Mouse (Mus musculus): ENCODE results near the gene Rbmxl1. TPM values are rescaled to one million over a fixed set of nuclear protein-coding genes. Genes with fewer than 3 reads are reported as not detected.
"Not testable (repeated sequence)": the region's sequence is repeated elsewhere in the genome, so short reads cannot be mapped to it uniquely, and the experiment has no call there.

Gene Rbmxl1
- total RNA-seq (2014; fragmentation: Nextera tagmentation) = 189 and 203 TPM in 2 replicates
- total RNA-seq (2017) = 144 and 157 TPM in 2 replicates
- 140 and 181 TPM in 2 replicates for polyA plus RNA-seq (2012)

DNA sequence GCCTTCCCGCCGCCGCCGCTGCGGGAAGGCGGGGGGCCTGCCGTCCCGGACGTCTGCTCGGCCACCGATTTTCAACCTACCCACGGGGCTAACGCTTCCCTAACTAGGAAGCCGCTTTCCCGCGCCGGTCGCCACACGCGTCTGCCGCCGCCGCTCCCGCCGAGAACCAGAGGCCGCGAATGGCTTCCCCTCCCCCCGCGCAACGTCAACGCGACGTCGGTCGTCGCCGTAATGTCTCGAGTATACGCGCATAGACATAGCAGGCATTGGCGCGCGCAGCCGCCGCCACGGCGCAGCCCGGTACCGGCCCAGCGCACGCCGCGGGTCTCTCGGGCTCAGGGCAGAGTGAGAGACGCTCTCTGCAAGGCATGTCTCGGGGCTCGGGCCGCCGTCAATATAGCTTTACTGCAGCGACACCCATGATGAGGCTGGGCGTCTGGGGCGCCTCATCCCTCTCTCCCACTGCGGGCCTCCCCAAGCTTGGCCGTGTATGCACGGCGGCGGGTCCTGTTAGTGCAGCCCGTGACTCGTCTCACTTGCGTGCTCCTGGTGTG lies at the start of gene Rbmxl1:
TSS of gene Rbmxl1 (minus strand) at position 180 of the 554 bp plus-strand sequence.
- no peak for TF ChIP-seq GATA2 (IDR thresholded peaks at IDR 0.05; ENCODE audit: borderline replicate concordance, low read depth, low read length)
- TF ChIP-seq POLR2AphosphoS5 (IDR thresholded peaks at IDR 0.05; ENCODE audit: insufficient replicate concordance, low read depth, low read length) = no peak
- TF ChIP-seq TAL1 (conservative IDR thresholded peaks at IDR 0.05; ENCODE audit: low read depth, low read length) = no peak
- TF ChIP-seq GATA1 (IDR thresholded peaks at IDR 0.05; ENCODE audit: borderline replicate concordance, low read length) = no peak
- TF ChIP-seq CTCF (IDR thresholded peaks at IDR 0.05; ENCODE audit: low read depth, low read length) = no peak
- no peaks in the 10 kb centered on the region for H3K9me3 ChIP-seq (replicated peaks)
- peak; percentile 75 for DNase-seq (ENCODE audit: low spot score)
- peak within 1 kb of the TSS; percentile 96 for H3K4me3 ChIP-seq (ENCODE audit: low read depth, low read length)
- 0 out of 2 replicates have a peak, but pooled peaks have one; percentile 17 for ATAC-seq (ENCODE audit: extremely low read depth, insufficient number of reproducible peaks, low FRiP score, poor library complexity, severe bottlenecking)
- peaks cover 35% of the 10 kb centered on the region for H3K36me3 ChIP-seq (replicated peaks)
- no peaks in the 10 kb centered on the region for H3K27me3 ChIP-seq (ENCODE audit: insufficient read depth, low read length)
- peaks cover 30% of the 10 kb centered on the region for H3K4me1 ChIP-seq (ENCODE audit: insufficient read depth, low read depth, low read length)

DNA sequence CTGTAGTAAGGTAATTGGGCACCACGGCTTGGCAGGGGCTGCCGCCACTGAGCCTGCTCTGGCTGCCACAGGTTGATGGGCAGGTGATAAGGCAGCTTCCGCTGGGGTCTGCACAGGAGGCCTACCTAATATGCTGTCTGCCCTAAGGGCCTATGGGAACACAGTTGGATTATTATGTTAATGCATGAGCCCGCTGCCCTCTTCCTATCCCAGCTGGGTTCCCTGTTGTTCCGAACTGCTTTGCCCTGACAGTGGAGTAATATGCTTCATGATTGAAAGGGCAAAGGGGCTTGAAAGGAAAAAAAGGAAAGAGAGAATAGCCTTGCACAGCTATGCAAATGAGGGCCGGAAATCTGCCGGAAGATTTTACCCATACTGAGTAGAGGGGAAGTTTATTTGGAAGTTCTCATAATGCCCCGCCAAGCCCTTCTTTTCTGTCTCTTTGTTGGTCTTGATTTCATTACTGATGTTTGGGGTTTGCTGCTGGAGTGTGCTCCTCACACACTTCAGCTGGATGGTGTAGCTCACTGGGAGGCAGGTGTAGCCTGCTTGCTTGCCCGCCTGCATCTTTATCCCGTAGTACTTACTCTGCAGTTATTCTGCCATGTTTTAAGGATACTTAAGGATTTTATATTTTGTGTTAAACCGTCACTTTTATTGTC lies 48.2 kb upstream of the Rbmxl1 start:
- TF ChIP-seq POLR2AphosphoS5 (IDR thresholded peaks at IDR 0.05; ENCODE audit: insufficient replicate concordance, low read depth, low read length) (no peak), CTCF (IDR thresholded peaks at IDR 0.05; ENCODE audit: low read depth, low read length) (no peak), GATA2 (IDR thresholded peaks at IDR 0.05; ENCODE audit: borderline replicate concordance, low read depth, low read length) (no peak), GATA1 (IDR thresholded peaks at IDR 0.05; ENCODE audit: borderline replicate concordance, low read length) (no peak), TAL1 (conservative IDR thresholded peaks at IDR 0.05; ENCODE audit: low read depth, low read length) (no peak)
- Histone ChIP-seq H3K27me3 (ENCODE audit: insufficient read depth, low read length) (no peaks in the 10 kb centered on the region), H3K9me3 (replicated peaks) (peaks cover 3% of the 10 kb centered on the region), H3K36me3 (replicated peaks) (peaks cover 66% of the 10 kb centered on the region), H3K4me3 (ENCODE audit: low read depth, low read length) (no peak overlapping the region), H3K4me1 (ENCODE audit: insufficient read depth, low read depth, low read length) (no peaks in the 10 kb centered on the region)
- DNase-seq (ENCODE audit: low spot score) (no peak), ATAC-seq (ENCODE audit: extremely low read depth, insufficient number of reproducible peaks, low FRiP score, poor library complexity, severe bottlenecking) (no peak)

DNA sequence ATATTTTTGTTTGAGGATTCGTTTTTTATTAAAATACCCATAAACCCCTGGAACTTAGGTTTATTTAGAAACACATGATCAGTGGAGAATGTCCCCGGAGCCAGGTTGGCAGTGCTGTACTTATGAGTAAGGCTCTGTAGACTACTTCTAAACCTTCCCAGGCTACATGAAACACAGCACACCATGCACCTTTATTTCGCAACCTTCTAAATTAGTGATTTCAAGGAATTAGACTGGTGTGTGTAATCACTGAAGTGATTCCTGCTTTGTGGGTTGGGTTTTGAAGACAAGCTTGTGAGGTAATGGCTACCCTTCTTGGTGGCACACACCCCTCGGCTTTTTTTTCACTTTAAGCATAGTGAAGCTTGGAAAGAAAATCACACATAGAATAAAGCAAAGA lies 47.1 kb upstream of the Rbmxl1 start:
- Histone ChIP-seq H3K36me3 (replicated peaks) (peaks cover 66% of the 10 kb centered on the region), H3K4me1 (ENCODE audit: insufficient read depth, low read depth, low read length) (no peaks in the 10 kb centered on the region), H3K9me3 (replicated peaks) (no peaks in the 10 kb centered on the region), H3K4me3 (ENCODE audit: low read depth, low read length) (no peak overlapping the region), H3K27me3 (ENCODE audit: insufficient read depth, low read length) (no peaks in the 10 kb centered on the region)
- DNase-seq (ENCODE audit: low spot score) (no peak), ATAC-seq (ENCODE audit: extremely low read depth, insufficient number of reproducible peaks, low FRiP score, poor library complexity, severe bottlenecking) (no peak)
- no peak for TF ChIP-seq GATA2 (IDR thresholded peaks at IDR 0.05; ENCODE audit: borderline replicate concordance, low read depth, low read length)
- no peak for TF ChIP-seq GATA1 (IDR thresholded peaks at IDR 0.05; ENCODE audit: borderline replicate concordance, low read length)
- no peak for TF ChIP-seq CTCF (IDR thresholded peaks at IDR 0.05; ENCODE audit: low read depth, low read length)
- no peak for TF ChIP-seq TAL1 (conservative IDR thresholded peaks at IDR 0.05; ENCODE audit: low read depth, low read length)
- TF ChIP-seq POLR2AphosphoS5 (IDR thresholded peaks at IDR 0.05; ENCODE audit: insufficient replicate concordance, low read depth, low read length) = no peak

DNA sequence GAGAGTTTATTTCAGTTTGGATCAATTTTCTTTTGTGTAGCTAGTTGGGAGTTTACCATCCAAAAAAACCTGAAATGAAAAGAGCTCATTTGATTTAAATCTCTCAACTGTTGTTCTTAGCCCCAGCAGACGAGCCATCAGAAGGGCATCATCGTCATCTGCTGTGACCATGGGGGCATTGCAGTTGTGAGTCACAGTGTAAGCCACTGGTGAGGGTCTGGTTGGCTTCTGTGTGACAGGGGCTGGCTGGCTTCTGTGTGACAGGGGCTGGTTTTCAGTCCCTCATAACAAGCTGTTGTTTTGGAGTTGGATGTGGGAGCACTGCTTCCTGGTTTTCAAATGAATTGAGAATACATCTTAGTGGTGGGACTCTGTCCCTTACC lies 42.0 kb upstream of the Rbmxl1 start:
- no peak for TF ChIP-seq CTCF (IDR thresholded peaks at IDR 0.05; ENCODE audit: low read depth, low read length)
- TF ChIP-seq TAL1 (conservative IDR thresholded peaks at IDR 0.05; ENCODE audit: low read depth, low read length) = no peak
- no peak for TF ChIP-seq POLR2AphosphoS5 (IDR thresholded peaks at IDR 0.05; ENCODE audit: insufficient replicate concordance, low read depth, low read length)
- no peak for TF ChIP-seq GATA1 (IDR thresholded peaks at IDR 0.05; ENCODE audit: borderline replicate concordance, low read length)
- TF ChIP-seq GATA2 (IDR thresholded peaks at IDR 0.05; ENCODE audit: borderline replicate concordance, low read depth, low read length) = no peak
- no peak for DNase-seq (ENCODE audit: low spot score)
- Histone ChIP-seq H3K4me1 (ENCODE audit: insufficient read depth, low read depth, low read length) (no peaks in the 10 kb centered on the region), H3K9me3 (replicated peaks) (no peaks in the 10 kb centered on the region), H3K27me3 (ENCODE audit: insufficient read depth, low read length) (no peaks in the 10 kb centered on the region), H3K4me3 (ENCODE audit: low read depth, low read length) (no peak overlapping the region), H3K36me3 (replicated peaks) (peaks cover 55% of the 10 kb centered on the region)
- ATAC-seq (ENCODE audit: extremely low read depth, insufficient number of reproducible peaks, low FRiP score, poor library complexity, severe bottlenecking) = no peak

DNA sequence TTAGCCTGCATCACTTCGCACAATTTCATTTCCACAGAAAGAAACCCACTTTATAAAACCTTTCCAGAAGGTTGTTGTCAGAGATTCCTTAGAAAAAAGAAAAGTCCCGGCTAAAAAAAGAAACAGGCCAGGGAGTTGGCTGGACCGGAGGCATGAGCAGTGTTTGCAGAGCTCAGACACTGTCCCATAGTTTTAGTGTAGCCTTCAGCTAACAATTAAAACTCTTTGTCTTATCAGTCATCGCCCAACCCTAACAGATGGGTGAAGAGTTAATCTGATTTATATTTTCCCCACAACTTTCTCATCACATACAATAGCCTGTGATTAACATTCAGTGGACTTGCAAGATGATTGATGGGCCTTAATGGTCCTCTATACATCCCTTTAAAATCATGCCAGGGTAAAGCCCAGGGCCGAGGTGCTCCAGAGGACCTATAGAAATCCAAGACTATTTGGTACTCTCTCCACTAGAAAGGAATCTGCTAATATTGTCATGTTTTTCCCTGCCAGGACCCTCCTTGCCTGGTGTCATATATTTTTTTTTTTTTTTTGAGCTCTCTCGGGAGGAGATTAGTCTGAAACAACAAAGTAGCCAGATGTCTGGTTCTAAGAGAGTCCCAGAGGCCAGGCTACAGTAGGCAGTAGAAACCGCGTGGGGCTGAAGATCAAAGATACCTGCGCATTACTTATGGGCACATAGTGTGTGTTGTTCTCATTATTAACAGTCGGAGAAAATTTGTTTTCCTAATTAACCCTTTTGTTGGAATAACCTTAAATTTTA lies 41.5 kb upstream of the Rbmxl1 start:
- no peak overlapping the region for H3K4me3 ChIP-seq (ENCODE audit: low read depth, low read length)
- TF ChIP-seq CTCF (IDR thresholded peaks at IDR 0.05; ENCODE audit: low read depth, low read length) (no peak), GATA2 (IDR thresholded peaks at IDR 0.05; ENCODE audit: borderline replicate concordance, low read depth, low read length) (no peak), POLR2AphosphoS5 (IDR thresholded peaks at IDR 0.05; ENCODE audit: insufficient replicate concordance, low read depth, low read length) (no peak), GATA1 (IDR thresholded peaks at IDR 0.05; ENCODE audit: borderline replicate concordance, low read length) (no peak), TAL1 (conservative IDR thresholded peaks at IDR 0.05; ENCODE audit: low read depth, low read length) (no peak)
- H3K9me3 ChIP-seq (replicated peaks) = no peaks in the 10 kb centered on the region
- DNase-seq (ENCODE audit: low spot score) (no peak), ATAC-seq (ENCODE audit: extremely low read depth, insufficient number of reproducible peaks, low FRiP score, poor library complexity, severe bottlenecking) (no peak)
- peaks cover 57% of the 10 kb centered on the region for H3K36me3 ChIP-seq (replicated peaks)
- H3K4me1 ChIP-seq (ENCODE audit: insufficient read depth, low read depth, low read length) = no peaks in the 10 kb centered on the region; the same call in 1 of the 2 replicates
- H3K27me3 ChIP-seq (ENCODE audit: insufficient read depth, low read length) = no peaks in the 10 kb centered on the region

DNA sequence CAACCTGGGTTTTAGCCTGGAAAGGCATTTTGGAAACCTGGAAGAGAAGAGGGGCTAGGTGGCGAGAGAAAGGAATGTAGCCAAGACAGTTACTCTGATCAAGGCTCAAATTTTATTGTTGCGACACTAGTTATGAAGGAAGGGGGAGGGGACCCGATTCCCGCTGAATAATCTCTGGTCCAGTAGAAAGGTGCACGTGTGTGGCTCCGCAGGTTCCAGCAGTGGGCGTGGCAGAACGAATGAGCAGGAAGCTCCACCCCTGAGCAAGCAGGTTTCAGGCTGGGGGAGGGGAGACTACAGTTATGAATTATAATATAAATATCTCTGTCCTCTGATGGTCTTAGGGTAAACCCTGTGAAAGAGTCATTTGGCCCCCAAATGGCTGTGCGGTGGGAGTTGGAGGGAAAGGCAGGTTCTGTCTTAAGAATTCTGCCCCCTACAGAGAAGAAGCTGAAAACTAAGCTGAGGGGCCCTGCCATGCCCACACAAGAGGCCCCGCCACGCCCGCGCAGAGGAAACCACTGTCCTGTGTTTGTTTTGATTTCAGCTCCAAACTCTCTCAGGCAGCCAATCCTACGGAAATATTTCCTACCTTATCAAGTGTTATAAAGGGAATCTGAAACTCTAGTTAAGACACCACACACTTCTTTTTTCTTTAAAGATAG lies 36.6 kb upstream of the Rbmxl1 start:
- H3K4me3 ChIP-seq (ENCODE audit: low read depth, low read length); H3K27me3 ChIP-seq (ENCODE audit: insufficient read depth, low read length); DNase-seq (ENCODE audit: low spot score); H3K4me1 ChIP-seq (ENCODE audit: insufficient read depth, low read depth, low read length); ATAC-seq (ENCODE audit: extremely low read depth, insufficient number of reproducible peaks, low FRiP score, poor library complexity, severe bottlenecking); H3K9me3 ChIP-seq (replicated peaks): not testable (repeated sequence)
- H3K36me3 ChIP-seq (replicated peaks) = peaks cover 75% of the 10 kb centered on the region

Measured in G1E (cell line).